Mouse (Mus musculus): ENCODE data around the gene Hic2. TPM values are rescaled to one million over a fixed set of nuclear protein-coding genes. Genes with fewer than 3 reads are reported as not detected.

The Hic2 gene
- polyA plus RNA-seq, 1 experiment, result 4.1 TPM

DNA sequence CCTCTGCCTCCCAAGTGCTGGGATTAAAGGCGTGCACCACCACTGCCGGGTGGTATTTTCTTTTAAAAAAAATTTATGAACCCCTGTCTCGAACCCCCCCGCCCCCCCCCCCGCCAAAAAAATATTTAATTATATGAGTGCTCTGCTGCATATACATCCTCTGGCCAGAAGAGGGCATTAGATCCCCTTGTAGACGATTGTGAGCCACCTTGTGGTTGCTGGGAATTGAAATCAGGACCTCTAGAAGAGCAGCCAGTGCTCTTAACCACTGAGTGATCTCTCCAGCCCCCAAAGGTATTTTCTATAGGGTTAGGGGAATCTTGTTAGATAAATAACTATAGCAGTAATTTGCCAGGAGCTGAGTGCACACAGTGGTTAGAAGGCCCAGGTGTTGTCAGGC is 28.4 kb upstream of the Hic2 start:
- Histone ChIP-seq H3K4me1 (ENCODE audit: control insufficient read depth, insufficient read depth, low read length) (no peaks in the 10 kb centered on the region), H3K4me3 (replicated peaks; ENCODE audit: insufficient read depth, low read depth, low read length) (no peak overlapping the region), H3K27me3 (ENCODE audit: control insufficient read depth, insufficient read depth, low read length) (no peaks in the 10 kb centered on the region), H3K27ac (ENCODE audit: insufficient read depth, low read length) (no peak overlapping the region)
- WGBS, result 2% methylated on average over 6 of the region's 6 CpGs
- peak; percentile 41; the same call in 1 of the 2 replicates for TF ChIP-seq CTCF (IDR thresholded peaks at IDR 0.05; ENCODE audit: borderline replicate concordance, insufficient read depth, low read depth, low read length)
- no peak for TF ChIP-seq POLR2A (IDR thresholded peaks at IDR 0.05; ENCODE audit: borderline replicate concordance, insufficient read depth, low read length)
- DNase-seq, result peak; percentile 27 to 36

GRCm38 (mm10) chr16:17208389-17209361 is 24.7 kb upstream of the Hic2 start, which contains the start of gene Rimbp3:
Gene Rimbp3 (plus strand): TSS chr16:17208603.
- peak within 1 kb of the TSS; percentile 32 for H3K4me3 ChIP-seq (replicated peaks; ENCODE audit: insufficient read depth, low read depth, low read length)
- TF ChIP-seq CTCF (IDR thresholded peaks at IDR 0.05; ENCODE audit: borderline replicate concordance, insufficient read depth, low read depth, low read length) (peak; percentile 68), POLR2A (IDR thresholded peaks at IDR 0.05; ENCODE audit: borderline replicate concordance, insufficient read depth, low read length) (no peak)
- peak; percentile 73 to 78 for DNase-seq
- no peak within 1 kb of the TSS for H3K27ac ChIP-seq (ENCODE audit: insufficient read depth, low read length)
- H3K27me3 ChIP-seq (ENCODE audit: control insufficient read depth, insufficient read depth, low read length), result no peaks in the 10 kb centered on the region
- 0 out of 2 replicates have a peak, but pooled peaks cover 3% of the 10 kb centered on the region for H3K4me1 ChIP-seq (ENCODE audit: control insufficient read depth, insufficient read depth, low read length)
- WGBS, result 1% methylated on average over 85 of the region's 85 CpGs

- no peak for TF ChIP-seq CTCF (IDR thresholded peaks at IDR 0.05; ENCODE audit: borderline replicate concordance, insufficient read depth, low read depth, low read length)
- TF ChIP-seq POLR2A (IDR thresholded peaks at IDR 0.05; ENCODE audit: borderline replicate concordance, insufficient read depth, low read length), result no peak
- Histone ChIP-seq H3K27ac (ENCODE audit: insufficient read depth, low read length) (no peak overlapping the region), H3K27me3 (ENCODE audit: control insufficient read depth, insufficient read depth, low read length) (no peaks in the 10 kb centered on the region), H3K4me1 (ENCODE audit: control insufficient read depth, insufficient read depth, low read length) (0 out of 2 replicates have a peak, but pooled peaks cover 3% of the 10 kb centered on the region), H3K4me3 (replicated peaks; ENCODE audit: insufficient read depth, low read depth, low read length) (peak overlapping the region; percentile 35)
- no peak for DNase-seq
- under 1% methylated on average over 37 of the region's 37 CpGs for WGBS
These were observed 23.9 kb upstream of the Hic2 start for GRCm38 (mm10) chr16:17209404-17209960.

- Histone ChIP-seq H3K27me3 (ENCODE audit: control insufficient read depth, insufficient read depth, low read length) (no peaks in the 10 kb centered on the region), H3K4me3 (replicated peaks; ENCODE audit: insufficient read depth, low read depth, low read length) (peak overlapping the region; percentile 35), H3K27ac (ENCODE audit: insufficient read depth, low read length) (no peak overlapping the region), H3K4me1 (ENCODE audit: control insufficient read depth, insufficient read depth, low read length) (0 out of 2 replicates have a peak, but pooled peaks cover 3% of the 10 kb centered on the region)
- 7% methylated on average over 48 of the region's 48 CpGs for WGBS
- peak; percentile 89 to 90 for DNase-seq
- TF ChIP-seq POLR2A (IDR thresholded peaks at IDR 0.05; ENCODE audit: borderline replicate concordance, insufficient read depth, low read length) (no peak), CTCF (IDR thresholded peaks at IDR 0.05; ENCODE audit: borderline replicate concordance, insufficient read depth, low read depth, low read length) (peak; percentile 84)
These were observed 23.2 kb upstream of the Hic2 start for GRCm38 (mm10) chr16:17209981-17210838.

GRCm38 (mm10) chr16:17216934-17217633 is 16.3 kb upstream of the Hic2 start:
- H3K4me3 ChIP-seq (replicated peaks; ENCODE audit: insufficient read depth, low read depth, low read length), result no peak overlapping the region
- H3K4me1 ChIP-seq (ENCODE audit: control insufficient read depth, insufficient read depth, low read length), result no peaks in the 10 kb centered on the region
- H3K27me3 ChIP-seq (ENCODE audit: control insufficient read depth, insufficient read depth, low read length), result no peaks in the 10 kb centered on the region
- 62% methylated on average over 8 of the region's 8 CpGs for WGBS
- DNase-seq, result no peak
- no peak overlapping the region for H3K27ac ChIP-seq (ENCODE audit: insufficient read depth, low read length)
- no peak for TF ChIP-seq POLR2A (IDR thresholded peaks at IDR 0.05; ENCODE audit: borderline replicate concordance, insufficient read depth, low read length)
- TF ChIP-seq CTCF (IDR thresholded peaks at IDR 0.05; ENCODE audit: borderline replicate concordance, insufficient read depth, low read depth, low read length), result no peak

- Histone ChIP-seq H3K4me3 (replicated peaks; ENCODE audit: insufficient read depth, low read depth, low read length) (no peak overlapping the region), H3K27me3 (ENCODE audit: control insufficient read depth, insufficient read depth, low read length) (no peaks in the 10 kb centered on the region), H3K27ac (ENCODE audit: insufficient read depth, low read length) (no peak overlapping the region), H3K4me1 (ENCODE audit: control insufficient read depth, insufficient read depth, low read length) (no peaks in the 10 kb centered on the region)
- WGBS, result 60% methylated on average over 7 of the region's 7 CpGs
- TF ChIP-seq CTCF (IDR thresholded peaks at IDR 0.05; ENCODE audit: borderline replicate concordance, insufficient read depth, low read depth, low read length), result no peak
- no peak for TF ChIP-seq POLR2A (IDR thresholded peaks at IDR 0.05; ENCODE audit: borderline replicate concordance, insufficient read depth, low read length)
- DNase-seq, result no peak
These were observed 13.1 kb upstream of the Hic2 start for GRCm38 (mm10) chr16:17220127-17220733.
